Mouse (Mus musculus) CH12.LX (cell line): Measurements from ENCODE around the gene Rab11fip5. TPM values are rescaled to one million over a fixed set of nuclear protein-coding genes. Genes with fewer than 3 reads are reported as not detected.

ENCODE experiments used
- DNase-seq: peaks from one replicate; pipeline ENCODE4 v3.0.0-alpha.2; 2013; ENCODE audit errors: extremely low read depth
- H3K27ac ChIP-seq: 2 replicates; pipeline ENCODE4 v1.5.1; 2012; ENCODE audit warnings: low read depth, mild to moderate bottlenecking, control low read depth, moderate library complexity; ENCODE audit not compliant: insufficient read depth
- H3K27me3 ChIP-seq: replicated peaks from 2 replicates; pipeline ENCODE3; 2012; ENCODE audit warnings: inconsistent platforms
- H3K36me3 ChIP-seq, 2 experiments: replicated peaks in 1 of 2; 2 replicates each; pipeline versions ENCODE3 to v1.6.1; 2012; ENCODE audit warnings: inconsistent platforms in 1 of 2, low read length in 1 of 2, mild to moderate bottlenecking in 1 of 2, mixed read lengths in 1 of 2, moderate library complexity in 1 of 2; ENCODE audit not compliant: control insufficient read depth in 1 of 2, insufficient read depth in 1 of 2
- H3K4me1 ChIP-seq, 2 experiments: 2 replicates each; pipeline ENCODE4 v1.6.1; 2012; ENCODE audit warnings: inconsistent platforms in 1 of 2, moderate library complexity in 1 of 2; ENCODE audit not compliant: insufficient read depth in 2 of 2, control insufficient read depth in 1 of 2
- H3K4me2 ChIP-seq: 2 replicates; pipeline ENCODE4 v1.6.1; 2012; ENCODE audit warnings: low read depth, mild to moderate bottlenecking, control low read depth; ENCODE audit not compliant: poor library complexity, insufficient read depth, severe bottlenecking
- H3K4me3 ChIP-seq, 3 experiments: fragments of 150-350 bp in 1 of 3; sonication (generic) in 1 of 3; replicated peaks in 1 of 3; 2 replicates each; pipeline versions ENCODE3 to v1.5.1; 2011 to 2012; ENCODE audit warnings: low read depth in 2 of 3, low read length in 2 of 3, mild to moderate bottlenecking in 2 of 3, moderate library complexity in 2 of 3, control low read depth in 1 of 3, improper control_type of control experiment in 1 of 3, inconsistent platforms in 1 of 3, mixed read lengths in 1 of 3; ENCODE audit not compliant: poor library complexity in 1 of 3
- H3K79me2 ChIP-seq: replicated peaks from 2 replicates; pipeline ENCODE4 v1.6.1; 2012; ENCODE audit warnings: mild to moderate bottlenecking, moderate library complexity; ENCODE audit not compliant: control insufficient read depth, poor library complexity, insufficient read depth, severe bottlenecking; ENCODE audit errors: extremely low read depth
- H3K9ac ChIP-seq: 2 replicates; pipeline ENCODE4 v1.6.1; 2012; ENCODE audit warnings: low read depth, mild to moderate bottlenecking, control low read depth, moderate library complexity; ENCODE audit not compliant: insufficient read depth
- H3K9me3 ChIP-seq: replicated peaks from 2 replicates; pipeline ENCODE3; 2012; ENCODE audit warnings: low read length, inconsistent platforms, mixed read lengths
- CHD1 ChIP-seq: IDR thresholded peaks from 2 replicates; pipeline ENCODE4 v1.6.1; 2012; ENCODE audit warnings: low read depth, low read length, improper control_type of control experiment, inconsistent platforms
- E2F4 ChIP-seq: IDR thresholded peaks from 2 replicates; pipeline ENCODE4 v1.6.1; 2011; ENCODE audit warnings: low read depth, low read length, improper control_type of control experiment; ENCODE audit not compliant: insufficient replicate concordance
- EP300 ChIP-seq: IDR thresholded peaks from 2 replicates; pipeline ENCODE4 v1.6.1; 2011; ENCODE audit warnings: low read length, improper control_type of control experiment
- ETS1 ChIP-seq: conservative IDR thresholded peaks from 2 replicates; pipeline ENCODE4 v1.6.1; 2012; ENCODE audit warnings: low read depth, mild to moderate bottlenecking, inconsistent platforms, low read length, improper control_type of control experiment, moderate library complexity
- GABPA ChIP-seq: IDR thresholded peaks from 2 replicates; pipeline ENCODE4 v1.6.1; 2012; ENCODE audit warnings: low read depth, low read length, improper control_type of control experiment, inconsistent platforms; ENCODE audit not compliant: insufficient replicate concordance
- HCFC1 ChIP-seq: IDR thresholded peaks from 2 replicates; pipeline ENCODE4 v1.6.1; 2012; ENCODE audit warnings: low read depth, mild to moderate bottlenecking, inconsistent platforms, low read length, improper control_type of control experiment
- JUN ChIP-seq: IDR thresholded peaks from 2 replicates; pipeline ENCODE4 v1.6.1; 2011; ENCODE audit warnings: low read depth, mild to moderate bottlenecking, low read length, improper control_type of control experiment, moderate library complexity; ENCODE audit not compliant: insufficient read depth
- JUND ChIP-seq: conservative IDR thresholded peaks from 2 replicates; pipeline ENCODE4 v1.6.1; 2011; ENCODE audit warnings: low read depth, low read length, improper control_type of control experiment
- KAT2A ChIP-seq: IDR thresholded peaks from 2 replicates; pipeline ENCODE4 v1.6.1; 2012; ENCODE audit warnings: low read length, improper control_type of control experiment, inconsistent platforms; ENCODE audit not compliant: insufficient replicate concordance
- MEF2A ChIP-seq: IDR thresholded peaks from 2 replicates; pipeline ENCODE4 v1.6.1; 2014; ENCODE audit warnings: low read depth, mild to moderate bottlenecking, inconsistent platforms, low read length, improper control_type of control experiment, borderline replicate concordance
- MXI1 ChIP-seq: IDR thresholded peaks from 2 replicates; pipeline ENCODE4 v1.6.1; 2011; ENCODE audit warnings: mild to moderate bottlenecking, low read depth, low read length, improper control_type of control experiment
- MYC ChIP-seq: IDR thresholded peaks from 2 replicates; pipeline ENCODE4 v1.6.1; 2011; ENCODE audit warnings: low read depth, mild to moderate bottlenecking, improper control_type of control experiment, low read length
- NRF1 ChIP-seq: IDR thresholded peaks from 2 replicates; pipeline ENCODE4 v1.6.1; 2014; ENCODE audit warnings: low read depth, mild to moderate bottlenecking, inconsistent platforms, low read length, improper control_type of control experiment, moderate library complexity
- RAD21 ChIP-seq: IDR thresholded peaks from 2 replicates; pipeline ENCODE4 v1.6.1; 2011; ENCODE audit warnings: low read depth, mild to moderate bottlenecking, low read length, improper control_type of control experiment, moderate library complexity
- RCOR1 ChIP-seq: conservative IDR thresholded peaks from 2 replicates; pipeline ENCODE4 v1.6.1; 2012; ENCODE audit warnings: low read depth, mild to moderate bottlenecking, inconsistent platforms, low read length, improper control_type of control experiment
- SIN3A ChIP-seq: IDR thresholded peaks from 2 replicates; pipeline ENCODE4 v1.6.1; 2012; ENCODE audit warnings: low read length, improper control_type of control experiment, inconsistent platforms
- SMC3 ChIP-seq: IDR thresholded peaks from 2 replicates; pipeline ENCODE4 v1.6.1; 2011; ENCODE audit warnings: low read depth, low read length, improper control_type of control experiment
- TBP ChIP-seq: conservative IDR thresholded peaks from 2 replicates; pipeline ENCODE4 v1.6.1; 2011; ENCODE audit warnings: low read depth, low read length, improper control_type of control experiment
- TCF12 ChIP-seq: IDR thresholded peaks from 2 replicates; pipeline ENCODE4 v1.6.1; 2014; ENCODE audit warnings: low read depth, mild to moderate bottlenecking, inconsistent platforms, low read length, improper control_type of control experiment
- UBTF ChIP-seq: IDR thresholded peaks from 2 replicates; pipeline ENCODE4 v1.6.1; 2012; ENCODE audit warnings: low read depth, mild to moderate bottlenecking, inconsistent platforms, low read length, improper control_type of control experiment, moderate library complexity
- ZKSCAN1 ChIP-seq: IDR thresholded peaks from 2 replicates; pipeline ENCODE4 v1.6.1; 2012; ENCODE audit warnings: low read depth, inconsistent platforms, low read length, improper control_type of control experiment, borderline replicate concordance
- dilution Hi-C: fragments of 300-500 bp; cut with MboI; formaldehyde crosslinking; loops from 2 replicates; pipeline ENCODE4 v1.14.3; 2020; ENCODE audit warnings: low sequenced_read_pairs; ENCODE audit not compliant: extremely low pct_unique_long_range_greater_than_20kb, extremely low pct_ligation_motif_present
- in situ Hi-C: fragments of 300-500 bp; cut with MboI; formaldehyde crosslinking; loops from 3 replicates; pipeline ENCODE4 v1.14.3; 2019; ENCODE audit warnings: low sequenced_read_pairs, low pct_ligation_motif_present, low pct_unique_long_range_greater_than_20kb, mixed read lengths
- polyA plus RNA-seq: library from polyadenylated mRNA; unstranded; fragments of >175 nt; gene quantifications from 2 replicates; pipeline ENCODE4 v1.2.1, GENCODE M21; 2012; ENCODE audit warnings: low read depth; ENCODE audit not compliant: insufficient read length
- total RNA-seq, 2 experiments: library from RNA; depleted of rRNA; stranded (reverse); fragments of 300-350 nt in 1 of 2; fragments of >200 nt in 1 of 2; gene quantifications; 2 replicates each; pipeline ENCODE4 v1.2.3; 2012 to 2014

Rab11fip5 gene
- total and polyA plus RNA-seq, 3 experiments, result 0.13 to 0.30 (median 0.17) TPM

DNA sequence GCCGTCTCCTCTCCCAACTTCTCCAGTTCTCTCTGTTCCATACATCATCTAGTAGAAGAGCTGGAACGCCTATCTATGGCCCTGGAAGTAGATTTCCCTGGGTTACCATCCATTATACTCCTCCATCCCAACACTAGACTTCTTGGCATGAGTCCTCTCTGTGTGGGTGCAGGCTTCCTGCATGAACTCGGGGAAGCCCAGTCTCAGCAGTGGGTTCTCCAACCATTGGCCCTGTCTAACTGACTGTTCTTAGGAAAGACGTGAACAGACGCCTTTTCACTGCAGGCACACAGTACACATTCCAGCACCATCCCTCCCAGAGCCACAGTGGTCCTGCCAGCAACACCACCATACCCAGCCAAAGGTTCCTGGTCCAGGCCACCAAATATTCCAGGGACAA, 11.8 kb downstream of the Rab11fip5 start:
- dilution Hi-C loops, result no loop called here
- Histone ChIP-seq H3K4me1 (no peaks in the 10 kb centered on the region), H3K9ac (no peak overlapping the region), H3K79me2 (no peaks in the 10 kb centered on the region), H3K36me3 (no peaks in the 10 kb centered on the region), H3K4me3 (no peak overlapping the region), H3K9me3 (peaks cover 2% of the 10 kb centered on the region), H3K27ac (no peak overlapping the region), H3K27me3 (peaks cover 49% of the 10 kb centered on the region), H3K4me2 (no peak overlapping the region)
- in situ Hi-C loops, result no loop called here
- TF ChIP-seq SIN3A, result no peak
- no peak for TF ChIP-seq HCFC1
- TF ChIP-seq KAT2A, result no peak
- TF ChIP-seq E2F4, result no peak
- TF ChIP-seq UBTF, result no peak
- no peak for TF ChIP-seq RCOR1
- TF ChIP-seq ETS1, result no peak
- TF ChIP-seq MYC, result no peak
- no peak for DNase-seq

DNA sequence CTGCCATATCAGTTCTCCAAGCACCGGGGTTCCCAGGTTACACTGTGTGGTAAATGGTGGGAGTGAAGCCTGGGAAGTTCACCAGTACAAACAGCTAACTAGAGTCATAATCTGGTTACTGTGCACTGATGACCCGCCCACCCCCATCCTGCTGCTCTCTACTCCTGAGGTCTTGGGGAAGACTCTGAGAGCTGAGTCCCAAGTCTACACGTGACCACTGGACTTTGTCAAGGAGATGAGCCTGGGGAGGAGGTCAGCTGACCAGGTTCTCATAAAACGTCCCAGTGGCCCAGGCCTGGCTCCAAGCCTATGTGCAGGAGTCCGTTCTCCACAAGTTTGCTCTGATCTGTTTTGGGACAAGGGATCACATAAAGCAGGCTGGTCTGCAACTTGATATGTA, 14.1 kb downstream of the Rab11fip5 start:
- no peaks in the 10 kb centered on the region for H3K4me1 ChIP-seq
- H3K9me3 ChIP-seq, result peaks cover 2% of the 10 kb centered on the region
- no peaks in the 10 kb centered on the region for H3K36me3 ChIP-seq
- DNase-seq, result no peak
- in situ Hi-C loops (no loop called here), dilution Hi-C loops (no loop called here)
- no peak overlapping the region for H3K4me2 ChIP-seq
- H3K9ac ChIP-seq, result no peak overlapping the region
- H3K27ac ChIP-seq, result no peak overlapping the region
- peaks cover 30% of the 10 kb centered on the region for H3K27me3 ChIP-seq
- no peak for TF ChIP-seq TBP
- no peak for TF ChIP-seq JUN
- TF ChIP-seq SMC3, result no peak
- no peak for TF ChIP-seq ZKSCAN1
- no peak for TF ChIP-seq MXI1
- no peak for TF ChIP-seq RAD21
- no peak for TF ChIP-seq GABPA
- no peak for TF ChIP-seq CHD1
- TF ChIP-seq RCOR1, result no peak
- no peak for TF ChIP-seq E2F4
- no peak for TF ChIP-seq EP300
- TF ChIP-seq JUND, result no peak
- TF ChIP-seq HCFC1, result no peak
- no peak for TF ChIP-seq UBTF
- no peak for TF ChIP-seq MEF2A
- TF ChIP-seq NRF1, result no peak
- no peak for TF ChIP-seq TCF12
- TF ChIP-seq, all 38 proteins: peak for 0
- Histone ChIP-seq H3K79me2 (no peaks in the 10 kb centered on the region), H3K4me3 (no peak overlapping the region)
